Mouse (Mus musculus) stomach, postnatal 0 days (tissue): ENCODE measurements around the gene Tenm2. TPM values are rescaled to one million over a fixed set of nuclear protein-coding genes. Genes with fewer than 3 reads are reported as not detected.

Experiments
- ATAC-seq: fragments of 200-750 bp; cut with Nextera tagmentation; 2 replicates; pipeline ENCODE4 v1.8.0; 2017; ENCODE audit not compliant: low FRiP score, low TSS enrichment
- DNase-seq: peaks from one replicate; pipeline ENCODE4 v3.0.0-alpha.2; 2016; ENCODE audit warnings: low spot score
- H3K27ac ChIP-seq: fragments of 300-500 bp; sonication (generic); replicated peaks from 2 replicates; pipeline ENCODE4 v1.5.1; 2014; ENCODE audit warnings: mild to moderate bottlenecking, control low read depth
- H3K27me3 ChIP-seq: fragments of 300-500 bp; sonication (generic); 2 replicates; pipeline ENCODE4 v1.6.1; 2014; ENCODE audit warnings: low read length; ENCODE audit not compliant: control insufficient read depth, insufficient read depth
- H3K36me3 ChIP-seq: fragments of 300-500 bp; sonication (generic); 2 replicates; pipeline ENCODE4 v1.6.1; 2014; ENCODE audit warnings: low read length, mixed read lengths; ENCODE audit not compliant: control insufficient read depth, insufficient read depth
- H3K4me1 ChIP-seq: fragments of 300-500 bp; sonication (generic); replicated peaks from 2 replicates; pipeline ENCODE4 v1.6.1; 2014; ENCODE audit warnings: antibody characterized with exemption; ENCODE audit not compliant: control insufficient read depth, insufficient read depth
- H3K4me2 ChIP-seq: fragments of 300-500 bp; sonication (generic); replicated peaks from 2 replicates; pipeline ENCODE4 v1.6.1; 2014; ENCODE audit warnings: low read depth, mild to moderate bottlenecking, control low read depth, moderate library complexity
- H3K4me3 ChIP-seq: fragments of 300-500 bp; sonication (generic); 2 replicates; pipeline ENCODE4 v1.5.1; 2014; ENCODE audit warnings: low read depth, low read length, control low read depth
- H3K9ac ChIP-seq: fragments of 300-500 bp; sonication (generic); 2 replicates; pipeline ENCODE4 v1.6.1; 2014; ENCODE audit warnings: mild to moderate bottlenecking, low read length, control low read depth, mixed read lengths
- H3K9me3 ChIP-seq: fragments of 300-500 bp; sonication (generic); 2 replicates; pipeline ENCODE4 v1.6.1; 2016; ENCODE audit warnings: low read length; ENCODE audit not compliant: control insufficient read depth
- CTCF ChIP-seq: IDR thresholded peaks from 2 replicates; pipeline ENCODE4 v1.5.1; 2016; ENCODE audit warnings: antibody characterized with exemption, low read depth, mild to moderate bottlenecking, moderate library complexity
- EP300 ChIP-seq: optimal IDR thresholded peaks from 2 replicates; pipeline ENCODE3; 2016; ENCODE audit warnings: antibody characterized with exemption
- WGBS: fragments of 180-500 bp; shearing (Covaris S2); extraction: QIAGEN DNeasy Blood & Tissue Kit; methylation state at CpG from one replicate; pipeline ENCODE4 v1.1.7; 2014; 5-methylcytosine and 5-hydroxymethylcytosine counted together
- polyA plus RNA-seq: library from polyadenylated mRNA; unstranded; fragments of >200 nt; fragmentation: Nextera tagmentation; extraction: Ambion mirVana; gene quantifications from 2 replicates; pipeline ENCODE4 v1.2.1, GENCODE M21; 2015

Tenm2 gene
- polyA plus RNA-seq, 1 experiment from 2014 or later, result 3.6 TPM

GRCm38 (mm10) chr11:37076989-37077598 lies 158.7 kb downstream of the Tenm2 start:
- TF ChIP-seq EP300 (no peak), CTCF (no peak)
- H3K36me3 ChIP-seq, result no peaks in the 10 kb centered on the region
- H3K27ac ChIP-seq, result no peak overlapping the region
- 76% methylated on average over 5 of the region's 5 CpGs for WGBS
- no peak overlapping the region for H3K4me3 ChIP-seq
- H3K27me3 ChIP-seq, result no peaks in the 10 kb centered on the region
- no peak overlapping the region for H3K9ac ChIP-seq
- H3K4me1 ChIP-seq, result no peaks in the 10 kb centered on the region
- H3K9me3 ChIP-seq, result no peaks in the 10 kb centered on the region
- no peak for DNase-seq
- no peak for ATAC-seq
- no peak overlapping the region for H3K4me2 ChIP-seq

DNA sequence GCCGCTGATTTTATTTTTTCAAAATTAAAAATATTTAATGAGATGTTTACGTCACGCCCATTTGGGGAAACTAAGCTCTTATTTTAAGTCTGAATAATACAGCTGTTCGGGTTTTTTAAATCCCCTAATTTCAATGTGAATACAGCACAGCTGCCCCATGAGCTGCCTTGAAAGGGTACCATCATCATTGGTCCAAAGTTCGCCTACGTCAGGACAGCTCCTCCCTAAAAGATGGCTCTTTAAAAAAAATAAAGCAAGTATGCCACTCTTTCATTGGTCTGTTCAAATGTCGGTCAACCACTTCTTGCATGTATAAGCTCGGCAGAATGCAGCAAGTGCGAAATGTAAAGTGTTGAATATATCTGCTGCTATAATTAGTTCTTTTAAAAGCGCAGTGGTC lies 160.4 kb downstream of the Tenm2 start:
- H3K4me1 ChIP-seq, result no peaks in the 10 kb centered on the region
- H3K36me3 ChIP-seq, result no peaks in the 10 kb centered on the region
- ATAC-seq (no peak), DNase-seq (no peak)
- no peak overlapping the region for H3K9ac ChIP-seq
- TF ChIP-seq CTCF, result no peak
- TF ChIP-seq EP300, result no peak
- WGBS, result 90% methylated on average over 10 of the region's 10 CpGs
- no peaks in the 10 kb centered on the region for H3K9me3 ChIP-seq
- H3K4me2 ChIP-seq, result no peak overlapping the region
- no peak overlapping the region for H3K4me3 ChIP-seq
- no peaks in the 10 kb centered on the region for H3K27me3 ChIP-seq
- H3K27ac ChIP-seq, result no peak overlapping the region

GRCm38 (mm10) chr11:37065459-37065858 lies 170.3 kb downstream of the Tenm2 start:
- Histone ChIP-seq H3K27me3 (no peaks in the 10 kb centered on the region), H3K9ac (no peak overlapping the region), H3K36me3 (no peaks in the 10 kb centered on the region), H3K4me2 (no peak overlapping the region), H3K4me1 (no peaks in the 10 kb centered on the region), H3K9me3 (no peaks in the 10 kb centered on the region), H3K4me3 (no peak overlapping the region), H3K27ac (no peak overlapping the region)
- ATAC-seq (no peak), DNase-seq (no peak)
- TF ChIP-seq CTCF, result no peak
- TF ChIP-seq EP300, result no peak
- 80% methylated on average over 3 of the region's 3 CpGs for WGBS

DNA sequence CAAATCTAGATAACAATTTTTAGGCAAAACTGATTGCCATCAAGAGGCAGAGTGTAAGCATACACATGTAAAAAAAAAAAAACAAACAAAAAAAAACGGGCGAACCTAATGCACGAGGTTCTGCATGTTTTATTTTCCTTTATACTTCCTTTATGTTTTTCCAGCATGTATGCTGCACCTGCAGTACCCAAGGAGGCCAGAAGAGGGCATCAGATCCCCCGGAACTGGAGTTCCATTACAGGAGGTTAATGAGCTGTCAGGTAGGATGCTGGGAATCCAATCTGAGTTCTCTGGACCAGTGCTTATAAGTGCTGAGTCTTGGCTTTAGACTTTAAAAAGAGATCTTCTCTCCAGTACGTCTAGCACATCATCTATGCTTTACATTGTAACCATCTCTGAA lies 189.1 kb downstream of the Tenm2 start:
- H3K27me3 ChIP-seq, result no peaks in the 10 kb centered on the region
- H3K4me1 ChIP-seq, result no peaks in the 10 kb centered on the region
- no peaks in the 10 kb centered on the region for H3K9me3 ChIP-seq
- no peaks in the 10 kb centered on the region for H3K36me3 ChIP-seq
- peak; percentile 48 for DNase-seq
- H3K4me3 ChIP-seq, result no peak overlapping the region
- H3K9ac ChIP-seq, result no peak overlapping the region
- TF ChIP-seq EP300, result no peak
- peak; percentile 70 for TF ChIP-seq CTCF
- ATAC-seq, result no peak
- H3K27ac ChIP-seq, result no peak overlapping the region
- 63% methylated on average over 5 of the region's 5 CpGs for WGBS
- H3K4me2 ChIP-seq, result no peak overlapping the region

DNA sequence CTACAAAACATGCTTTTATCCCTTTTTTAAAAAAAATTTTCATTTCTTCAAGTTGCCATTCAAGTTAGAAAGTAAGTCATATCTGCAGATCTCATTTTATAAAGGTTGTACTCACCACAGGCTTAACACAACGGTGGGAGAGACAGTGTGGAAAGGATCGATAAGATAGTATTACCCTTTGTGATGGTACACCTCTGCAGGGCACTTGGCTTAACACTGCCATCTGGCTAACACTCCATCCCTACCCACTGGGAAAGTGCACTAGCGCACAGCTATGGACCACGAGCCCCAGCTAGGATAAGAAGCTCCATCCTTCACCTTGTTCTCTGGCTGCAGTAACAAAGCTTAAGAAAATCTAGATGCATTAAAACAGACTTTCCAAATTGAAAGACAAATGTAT lies 194.5 kb downstream of the Tenm2 start:
- TF ChIP-seq EP300 (no peak), CTCF (no peak)
- WGBS, result 67% methylated on average over 4 of the region's 4 CpGs
- H3K9ac ChIP-seq, result no peak overlapping the region
- H3K9me3 ChIP-seq, result no peaks in the 10 kb centered on the region
- no peak overlapping the region for H3K4me3 ChIP-seq
- DNase-seq, result no peak
- H3K27ac ChIP-seq, result no peak overlapping the region
- no peak for ATAC-seq
- no peaks in the 10 kb centered on the region for H3K4me1 ChIP-seq
- no peak overlapping the region for H3K4me2 ChIP-seq
- H3K27me3 ChIP-seq, result no peaks in the 10 kb centered on the region
- no peaks in the 10 kb centered on the region for H3K36me3 ChIP-seq

DNA sequence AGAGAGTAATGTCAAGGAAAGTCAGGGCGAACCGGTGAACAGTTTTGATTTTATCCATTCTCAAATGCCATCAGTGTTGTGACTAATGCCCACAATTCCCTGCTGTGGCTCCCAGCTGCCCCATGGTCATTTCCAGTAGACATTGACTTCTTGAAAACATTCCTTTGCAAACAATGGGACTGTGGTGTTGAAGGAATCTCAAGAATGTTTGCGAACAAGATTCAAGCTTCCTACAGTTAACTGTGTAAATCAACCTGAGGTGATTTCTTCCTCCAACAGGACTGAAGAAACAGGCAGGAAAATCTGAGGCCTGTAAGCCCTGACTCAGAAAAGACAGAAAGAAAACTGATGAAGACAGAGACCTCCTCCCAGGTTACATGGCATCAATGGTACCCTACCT lies 196.5 kb downstream of the Tenm2 start:
- TF ChIP-seq EP300, result no peak
- TF ChIP-seq CTCF, result no peak
- Histone ChIP-seq H3K4me1 (no peaks in the 10 kb centered on the region), H3K27me3 (no peaks in the 10 kb centered on the region), H3K4me3 (no peak overlapping the region), H3K9ac (no peak overlapping the region), H3K27ac (no peak overlapping the region), H3K4me2 (no peak overlapping the region), H3K36me3 (no peaks in the 10 kb centered on the region), H3K9me3 (no peaks in the 10 kb centered on the region)
- WGBS, result 68% methylated on average over 3 of the region's 3 CpGs
- no peak for ATAC-seq
- no peak for DNase-seq
